Mouse (Mus musculus): ENCODE results near the gene Tapbp.

The Tapbp gene

DNA sequence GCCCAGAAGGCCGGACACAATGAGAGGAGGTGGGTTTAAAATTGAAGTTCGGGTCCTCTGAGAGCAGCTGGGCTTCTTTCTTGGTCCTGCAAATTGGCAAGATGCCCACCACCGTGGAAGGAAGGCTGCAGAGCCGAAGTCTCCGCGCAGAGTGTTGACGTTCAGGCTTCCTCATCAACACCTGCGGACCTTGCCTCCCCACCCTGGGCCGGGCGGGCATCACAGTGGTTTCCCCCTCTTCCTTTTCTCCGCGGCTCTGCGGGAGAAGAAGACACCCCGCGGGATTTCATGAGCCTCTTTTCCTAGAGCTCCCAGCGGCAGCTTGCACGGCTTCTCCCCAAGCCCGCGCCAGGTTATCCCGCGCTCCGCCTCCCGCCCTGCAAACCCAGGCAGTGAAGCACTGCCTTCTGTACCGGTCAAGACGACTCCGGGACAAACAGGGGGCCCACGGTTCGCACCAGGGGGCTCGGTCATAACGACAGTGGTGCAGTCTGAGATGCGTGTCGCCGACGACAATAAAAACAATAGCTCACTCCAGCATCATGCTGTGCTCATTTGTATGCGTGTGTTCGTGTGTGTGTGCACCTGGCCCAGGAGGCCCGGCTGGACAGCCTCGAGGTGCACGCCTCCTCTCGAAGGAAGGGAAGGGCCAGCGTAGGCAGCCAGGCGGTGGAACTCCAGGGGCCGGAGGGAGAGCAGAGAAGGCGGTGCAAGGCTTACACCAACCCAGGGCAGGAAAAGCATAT is 7.2 kb upstream of the Tapbp start:
- DNase-seq: peak; percentile 43

DNA sequence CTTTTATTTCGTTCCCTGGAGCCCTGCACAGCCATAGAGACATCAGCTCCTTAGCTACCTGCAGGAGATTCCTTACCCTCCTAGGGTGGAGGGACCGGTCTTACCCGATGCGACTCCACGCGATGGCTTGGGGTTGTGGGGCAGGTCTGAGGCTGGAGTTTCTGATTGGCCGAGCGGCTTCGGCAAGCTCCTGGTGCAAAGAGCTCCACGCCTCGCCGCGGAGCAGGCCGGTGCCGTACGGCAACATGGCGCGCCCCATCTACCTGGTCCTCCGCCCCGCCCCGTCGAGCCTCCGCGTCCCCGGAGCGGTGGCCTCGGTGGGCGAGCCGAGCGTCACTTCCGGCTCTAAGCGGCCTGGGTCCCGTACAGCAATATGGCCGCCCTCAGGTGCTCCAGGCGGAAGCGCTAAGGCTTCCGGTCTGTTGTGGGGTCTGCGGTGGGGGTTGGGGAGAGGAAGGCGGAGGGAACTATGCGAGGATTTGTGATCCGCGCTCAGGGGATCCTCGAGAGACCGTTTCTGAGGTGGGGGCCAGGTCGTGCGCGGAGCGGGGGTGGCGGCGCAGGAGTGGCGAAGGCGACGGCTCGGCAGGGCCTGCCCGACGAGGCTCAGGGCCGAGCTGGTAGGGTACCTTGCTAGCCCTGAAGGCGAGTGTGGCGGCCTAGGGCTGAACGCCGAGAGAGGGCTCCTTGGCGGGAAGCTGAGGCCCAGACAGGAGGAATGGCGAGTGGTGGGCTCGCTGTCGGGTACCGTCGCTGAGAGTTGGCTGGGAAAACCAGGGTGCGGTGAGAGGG is 6.4 kb upstream of the Tapbp start, which contains the start of gene Daxx:
Daxx (plus strand) TSS at position 338 of the 792 bp plus-strand sequence.
- peak; percentile 99 for DNase-seq

DNA sequence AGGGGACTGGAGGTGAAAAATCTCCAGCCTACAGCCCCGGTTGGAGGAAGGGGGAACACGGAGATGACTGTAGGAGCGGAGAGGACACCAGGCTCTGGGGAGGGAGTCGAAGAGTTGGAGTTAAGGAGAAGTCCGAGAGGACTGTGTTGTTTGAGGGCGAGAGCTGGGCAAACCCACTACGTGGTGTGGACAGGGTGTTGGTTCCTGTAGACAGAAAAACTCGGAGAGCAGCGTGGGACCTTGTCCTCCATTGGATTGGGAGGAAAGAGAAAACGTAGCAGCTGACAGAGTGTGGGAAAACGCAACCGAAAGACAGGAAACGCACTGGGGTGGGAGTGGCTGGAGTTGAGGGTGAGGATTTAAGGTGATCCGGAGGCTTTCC is 5.8 kb upstream of the Tapbp start:
- DNase-seq: peak; percentile 58

DNA sequence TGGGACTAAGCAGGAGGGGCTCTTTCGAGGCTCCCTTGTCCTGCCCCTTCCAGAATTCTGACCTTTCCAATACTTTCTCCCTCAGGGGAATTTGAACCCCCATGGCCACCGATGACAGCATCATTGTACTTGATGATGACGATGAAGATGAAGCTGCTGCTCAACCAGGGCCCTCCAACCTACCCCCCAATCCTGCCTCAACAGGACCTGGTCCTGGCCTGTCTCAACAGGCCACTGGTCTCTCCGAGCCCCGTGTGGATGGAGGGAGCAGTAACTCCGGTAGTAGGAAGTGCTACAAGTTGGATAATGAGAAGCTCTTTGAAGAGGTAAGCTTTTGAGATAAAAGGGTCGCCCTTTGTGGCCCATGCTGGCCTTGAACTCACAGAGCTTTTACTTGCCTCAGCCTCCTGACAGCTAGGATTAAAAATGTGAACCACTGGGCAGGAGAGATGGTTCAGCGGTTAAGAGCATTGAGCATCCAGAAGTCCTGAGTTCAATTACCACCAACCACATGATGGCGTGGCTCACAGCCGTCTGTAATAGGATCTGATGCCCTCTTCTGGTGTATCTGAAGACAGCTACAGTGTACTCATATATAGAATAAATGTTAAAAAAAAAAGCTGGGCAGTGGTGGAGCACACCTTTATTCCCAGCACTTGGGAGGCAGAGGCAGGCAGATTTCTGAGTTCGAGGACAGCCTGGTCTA is 5.2 kb upstream of the Tapbp start:
- no peak for DNase-seq

DNA sequence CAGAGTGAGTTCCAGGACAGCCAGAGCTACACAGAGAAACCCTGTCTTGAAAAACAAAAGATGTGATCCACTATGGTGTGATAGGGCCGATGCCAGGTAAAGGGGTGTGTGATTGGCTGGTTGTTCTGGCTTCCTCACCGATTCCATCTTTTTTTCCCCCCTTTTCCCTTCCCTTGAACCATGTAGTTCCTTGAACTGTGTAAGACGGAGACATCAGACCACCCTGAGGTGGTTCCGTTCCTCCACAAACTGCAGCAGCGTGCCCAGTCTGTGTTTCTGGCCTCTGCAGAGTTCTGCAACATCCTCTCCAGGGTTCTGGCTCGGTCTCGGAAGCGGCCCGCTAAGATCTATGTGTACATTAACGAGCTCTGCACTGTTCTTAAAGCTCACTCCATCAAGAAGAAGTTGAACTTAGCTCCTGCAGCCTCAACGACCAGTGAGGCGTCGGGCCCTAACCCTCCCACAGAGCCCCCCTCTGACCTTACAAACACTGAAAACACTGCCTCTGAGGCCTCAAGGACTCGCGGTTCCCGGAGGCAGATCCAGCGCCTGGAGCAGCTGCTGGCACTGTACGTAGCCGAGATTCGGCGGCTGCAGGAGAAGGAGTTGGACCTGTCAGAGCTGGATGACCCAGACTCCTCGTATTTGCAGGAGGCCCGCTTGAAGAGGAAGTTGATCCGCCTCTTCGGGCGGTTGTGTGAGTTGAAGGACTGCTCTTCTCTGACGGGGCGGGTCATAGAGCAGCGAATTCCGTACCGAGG is 4.5 kb upstream of the Tapbp start:
- DNase-seq: no peak

DNA sequence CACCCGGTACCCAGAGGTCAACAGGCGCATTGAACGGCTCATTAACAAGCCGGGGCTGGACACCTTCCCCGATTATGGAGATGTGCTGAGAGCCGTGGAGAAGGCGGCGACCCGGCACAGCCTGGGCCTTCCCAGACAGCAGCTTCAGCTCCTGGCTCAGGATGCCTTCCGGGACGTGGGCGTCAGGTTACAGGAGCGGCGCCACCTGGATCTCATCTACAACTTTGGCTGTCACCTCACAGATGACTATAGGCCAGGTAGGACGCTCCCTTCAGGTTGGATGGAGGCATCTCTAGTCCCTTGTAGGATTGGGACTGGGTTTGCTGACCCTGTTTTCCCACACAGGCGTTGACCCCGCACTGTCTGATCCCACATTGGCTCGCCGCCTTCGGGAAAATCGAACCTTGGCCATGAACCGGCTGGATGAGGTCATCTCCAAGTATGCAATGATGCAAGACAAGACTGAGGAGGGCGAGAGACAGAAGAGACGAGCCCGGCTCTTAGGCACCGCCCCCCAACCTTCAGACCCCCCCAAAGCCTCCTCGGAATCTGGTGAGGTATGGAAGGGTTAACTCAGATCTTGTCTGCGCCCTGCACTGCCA is 3.8 kb upstream of the Tapbp start:
- no peak for DNase-seq

DNA sequence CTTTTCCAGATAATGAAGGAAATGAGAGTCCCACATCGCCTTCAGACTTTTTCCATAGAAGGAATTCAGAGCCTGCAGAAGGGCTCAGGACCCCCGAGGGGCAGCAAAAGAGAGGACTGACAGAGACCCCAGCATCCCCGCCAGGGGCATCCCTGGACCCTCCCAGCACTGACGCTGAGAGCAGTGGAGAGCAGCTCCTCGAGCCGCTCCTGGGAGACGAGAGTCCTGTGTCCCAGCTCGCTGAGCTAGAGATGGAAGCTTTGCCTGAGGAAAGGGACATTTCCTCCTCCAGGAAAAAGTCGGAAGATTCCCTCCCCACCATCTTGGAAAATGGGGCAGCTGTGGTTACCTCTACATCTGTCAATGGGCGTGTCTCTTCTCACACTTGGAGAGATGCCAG is 2.4 kb upstream of the Tapbp start:
- DNase-seq: no peak

DNA sequence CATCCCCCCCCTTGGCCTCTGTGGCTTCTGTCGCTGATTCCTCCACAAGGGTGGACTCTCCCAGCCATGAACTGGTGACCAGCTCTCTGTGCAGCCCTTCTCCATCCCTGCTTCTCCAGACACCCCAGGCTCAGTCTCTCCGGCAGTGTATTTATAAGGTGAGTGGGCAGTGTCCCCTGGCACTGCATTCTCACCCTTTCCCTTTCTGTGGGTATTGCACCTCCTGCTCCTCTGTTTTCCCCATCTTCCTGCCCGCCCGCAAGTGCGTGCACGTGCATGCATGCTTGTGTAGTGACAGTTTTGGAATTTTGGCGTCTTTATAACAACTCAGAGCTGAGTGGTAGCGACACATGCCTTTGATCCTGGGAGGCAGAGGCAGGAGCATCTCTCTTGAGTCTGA is 1.8 kb upstream of the Tapbp start:
- no peak for DNase-seq

DNA sequence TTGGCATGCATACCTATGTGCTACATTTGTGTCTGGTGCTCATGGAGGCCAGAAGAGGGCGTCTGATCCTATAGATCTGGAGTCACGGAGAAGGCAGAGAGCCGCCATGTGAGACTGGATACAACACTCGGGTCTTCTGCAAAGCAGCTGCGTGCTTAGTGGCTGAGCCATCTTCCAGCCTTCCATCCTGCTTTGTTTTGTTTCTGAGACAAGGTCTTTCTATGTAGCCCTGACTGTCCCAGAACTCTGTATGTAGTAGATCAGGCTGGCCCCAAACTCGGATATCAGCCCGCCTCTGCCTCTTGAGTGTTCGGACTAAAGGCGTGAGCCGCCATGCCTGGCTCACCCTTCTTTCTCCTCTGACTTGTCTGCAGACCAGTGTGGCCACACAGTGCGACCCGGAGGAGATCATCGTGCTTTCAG is 719 bp upstream of the Tapbp start:
- DNase-seq: no peak

DNA sequence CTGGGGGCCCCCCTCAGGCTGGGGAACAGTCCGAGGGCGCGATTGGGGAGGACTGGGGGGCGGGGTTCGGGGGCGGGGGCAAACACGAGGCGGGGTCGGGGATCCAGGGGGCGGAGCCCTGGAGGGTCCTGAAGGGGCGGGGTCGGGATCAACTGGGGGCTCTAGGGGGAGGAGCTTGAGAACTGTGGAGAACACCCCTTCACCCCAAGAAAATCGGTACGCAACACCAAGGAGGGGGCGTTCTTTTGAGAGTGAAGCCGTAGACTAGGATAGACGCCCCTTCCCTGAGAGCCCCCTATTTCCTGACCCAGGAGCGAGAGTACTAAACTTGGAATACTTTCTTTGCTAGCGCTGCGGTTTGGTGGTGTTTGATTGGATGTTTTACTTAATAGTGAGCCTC is 595 bp downstream of the Tapbp start:
- peak; percentile 56 for DNase-seq

DNA sequence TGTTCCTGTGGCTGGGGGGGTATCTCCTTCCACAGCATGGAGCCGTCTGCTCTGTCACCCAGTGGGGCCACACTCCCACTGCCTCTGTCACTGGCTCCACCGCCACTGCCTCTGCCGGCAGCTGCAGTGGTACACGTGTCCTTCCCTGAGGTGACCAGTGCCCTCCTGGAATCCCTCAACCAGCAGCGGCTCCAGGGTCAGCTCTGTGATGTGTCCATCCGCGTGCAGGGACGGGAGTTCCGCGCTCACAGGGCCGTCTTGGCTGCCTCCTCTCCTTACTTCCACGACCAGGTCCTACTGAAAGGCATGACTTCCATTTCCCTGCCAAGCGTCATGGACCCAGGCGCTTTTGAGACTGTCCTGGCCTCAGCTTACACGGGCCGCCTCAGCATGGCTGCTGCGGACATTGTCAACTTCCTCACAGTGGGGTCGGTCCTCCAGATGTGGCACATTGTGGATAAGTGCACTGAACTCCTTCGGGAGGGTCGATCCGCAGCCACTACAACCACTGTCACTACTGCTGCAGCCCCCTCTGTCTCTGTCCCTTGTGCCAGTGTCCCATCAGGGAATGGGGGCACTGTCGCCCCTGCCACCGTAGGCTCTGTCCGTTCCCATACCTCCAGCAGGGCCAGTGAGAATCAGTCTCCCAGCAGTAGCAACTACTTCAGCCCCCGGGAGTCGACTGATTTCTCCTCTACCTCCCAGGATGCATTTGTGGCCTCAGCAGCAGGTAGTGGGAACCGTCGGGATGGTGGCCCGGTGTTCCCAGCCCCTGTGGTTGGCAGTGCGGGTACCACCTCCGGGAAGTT is 1.4 kb downstream of the Tapbp start:
- DNase-seq: no peak

DNA sequence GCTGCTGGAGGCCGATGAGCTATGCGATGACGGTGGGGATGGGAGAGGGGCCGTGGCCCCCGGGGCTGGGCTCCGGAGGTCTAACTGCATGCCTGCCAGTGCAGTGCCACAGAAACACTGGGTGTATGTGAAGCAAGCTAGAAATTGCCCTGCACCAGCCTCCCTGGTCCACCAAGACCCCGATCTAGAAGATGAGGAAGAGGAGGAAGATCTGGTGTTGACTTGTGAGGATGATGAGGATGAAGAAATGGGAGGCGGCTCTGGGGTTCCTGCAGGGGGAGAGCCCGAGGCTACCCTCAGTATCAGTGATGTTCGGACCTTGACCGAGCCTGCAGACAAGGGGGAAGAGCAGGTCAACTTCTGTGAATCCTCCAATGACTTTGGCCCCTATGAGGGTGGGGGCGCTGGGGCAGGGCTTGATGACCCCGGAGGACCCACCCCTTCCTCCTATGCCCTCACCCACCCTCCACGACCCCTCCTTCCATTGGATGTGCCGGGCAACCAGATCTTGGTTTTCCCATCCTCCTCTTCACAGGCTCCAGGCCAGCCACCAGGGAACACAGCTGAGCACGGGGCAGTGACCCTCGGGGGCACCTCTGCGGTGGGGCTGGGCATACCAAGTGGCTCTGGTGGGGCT is 2.1 kb downstream of the Tapbp start:
- no peak for DNase-seq

DNA sequence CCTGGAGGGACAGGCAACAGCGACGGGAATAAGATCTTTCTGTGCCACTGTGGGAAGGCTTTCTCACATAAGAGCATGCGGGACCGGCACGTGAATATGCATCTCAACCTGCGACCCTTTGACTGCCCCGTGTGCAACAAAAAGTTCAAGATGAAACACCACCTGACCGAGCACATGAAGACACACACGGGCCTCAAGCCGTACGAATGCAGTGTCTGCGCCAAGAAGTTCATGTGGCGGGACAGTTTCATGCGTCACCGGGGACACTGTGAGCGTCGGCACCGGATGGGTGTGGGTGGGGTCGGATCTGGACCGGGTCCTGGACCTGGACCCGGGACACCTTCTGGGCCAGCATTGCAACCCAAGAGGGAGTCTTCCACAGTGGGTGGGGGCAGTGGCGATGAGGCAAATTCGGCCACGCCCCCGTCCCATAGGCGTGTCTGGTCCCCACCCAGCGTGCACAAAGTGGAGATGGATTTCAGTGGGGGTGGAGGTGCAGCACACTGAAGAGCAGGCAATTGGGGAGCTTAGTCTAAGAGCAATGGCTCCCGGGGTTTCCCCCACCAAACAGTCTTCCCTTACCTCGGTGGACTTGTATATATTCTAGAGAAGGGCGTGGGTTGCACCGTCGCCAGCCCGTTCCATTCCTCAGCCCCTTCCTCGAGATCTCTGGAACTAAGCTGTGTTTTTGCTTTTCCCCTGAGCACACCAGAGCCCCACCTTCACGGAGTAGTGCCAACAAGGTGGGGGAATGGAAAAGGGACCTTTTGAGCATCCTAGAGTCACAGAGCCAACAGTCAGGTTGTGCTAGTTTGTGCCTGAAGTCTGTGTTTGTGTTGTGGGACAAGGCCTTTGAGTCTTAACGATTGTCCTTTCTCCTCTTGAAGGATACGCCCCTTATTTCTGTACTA is 2.8 kb downstream of the Tapbp start:
- no peak for DNase-seq

DNA sequence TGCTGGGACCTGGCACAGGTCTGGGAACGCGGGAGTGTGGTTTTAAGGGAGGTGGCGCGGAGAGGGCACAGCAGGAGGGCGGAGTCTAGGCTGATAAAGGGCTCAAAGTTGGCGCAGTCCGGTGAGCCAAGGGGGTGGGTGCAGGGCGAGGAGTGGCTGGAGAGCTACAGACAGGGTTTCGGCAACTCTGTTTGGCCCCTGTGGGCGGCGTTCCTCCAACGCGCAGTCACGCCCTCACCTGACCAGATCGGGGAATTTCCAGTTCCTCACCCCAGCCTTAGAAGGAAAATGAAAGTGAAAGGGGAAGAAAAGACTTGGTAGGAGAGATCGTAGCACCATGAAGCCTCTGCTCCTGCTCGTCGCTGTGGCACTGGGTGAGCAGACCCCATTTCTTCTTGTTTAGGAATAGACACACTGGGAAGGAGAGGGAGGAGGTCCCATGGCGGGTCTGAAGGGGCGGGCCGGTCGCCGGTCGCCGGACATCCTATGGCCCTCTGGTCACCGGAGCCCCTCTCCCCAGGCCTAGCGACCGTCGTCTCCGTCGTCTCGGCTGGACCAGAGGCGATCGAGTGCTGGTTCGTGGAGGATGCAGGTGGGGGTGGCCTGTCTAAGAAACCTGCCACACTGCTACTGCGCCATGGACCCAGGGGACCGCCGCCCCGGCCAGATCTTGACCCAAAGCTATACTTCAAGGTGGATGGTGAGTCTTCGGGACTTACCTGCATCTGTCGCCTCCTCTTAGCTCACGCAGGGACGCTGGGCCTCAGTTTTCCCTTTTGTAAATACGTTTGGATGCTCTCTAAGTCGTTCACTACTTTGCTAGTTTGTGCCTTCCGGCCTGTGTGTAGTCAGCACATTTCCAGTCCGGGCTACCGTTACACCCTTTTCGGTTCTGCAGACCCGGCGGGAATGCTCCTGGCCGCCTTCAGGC is 3.9 kb downstream of the Tapbp start:
- peak; percentile 87 for DNase-seq

DNA sequence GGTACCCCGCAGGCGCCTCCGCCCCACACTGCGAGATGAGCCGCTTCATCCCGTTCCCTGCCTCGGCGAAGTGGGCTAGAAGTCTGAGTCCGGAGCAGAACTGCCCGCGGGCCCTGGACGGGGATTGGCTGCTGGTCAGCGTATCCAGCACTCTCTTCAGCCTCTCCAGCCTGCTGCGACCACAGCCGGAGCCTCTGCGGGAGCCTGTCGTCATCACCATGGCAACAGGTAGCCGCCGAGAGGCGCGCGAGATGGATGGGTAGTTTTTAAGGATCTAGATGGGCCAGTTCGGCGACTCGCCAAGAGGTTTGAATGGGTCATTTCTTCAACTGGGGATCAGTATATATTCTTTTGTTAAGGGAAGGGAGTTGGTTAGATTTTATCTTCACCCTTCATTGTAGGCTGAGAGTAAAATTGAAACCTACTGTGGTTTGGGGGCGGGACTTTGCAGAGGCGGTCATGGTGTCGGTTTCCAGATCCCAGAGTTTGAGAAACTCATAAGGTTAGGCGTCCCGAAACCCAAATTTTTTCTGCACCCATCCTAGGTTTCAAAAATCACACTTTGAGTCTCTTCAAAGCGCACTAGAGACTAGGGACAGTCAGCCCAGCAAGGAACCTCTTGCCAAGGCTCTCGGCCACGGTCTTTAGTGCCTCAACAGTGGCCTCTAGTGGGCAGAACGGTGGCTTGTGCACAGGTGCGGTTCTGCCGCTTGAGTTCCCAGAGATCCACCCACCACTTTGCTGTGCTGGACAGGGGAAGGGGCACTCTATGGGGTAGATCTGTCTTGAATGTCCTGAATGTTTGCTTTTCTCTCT is 4.8 kb downstream of the Tapbp start:
- DNase-seq: peak; percentile 92

DNA sequence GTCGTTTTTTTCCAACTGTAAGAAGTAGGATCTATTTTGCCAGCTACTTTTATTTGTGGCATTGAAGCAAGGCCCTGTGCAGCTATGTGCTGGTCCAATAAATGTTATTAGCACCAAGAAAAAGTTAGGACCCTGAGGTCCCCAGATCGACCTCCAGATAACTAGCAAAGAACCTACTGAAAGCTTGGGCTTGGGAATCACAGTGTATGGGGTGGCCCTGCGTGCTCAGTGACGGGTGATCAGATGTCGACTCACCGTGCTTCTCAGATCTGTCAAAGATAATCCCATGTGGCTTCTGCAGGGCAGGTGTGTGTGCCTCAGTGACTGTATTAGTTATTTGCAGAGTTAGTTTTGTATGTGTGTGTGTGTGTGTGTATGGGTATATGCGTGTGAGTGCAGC is 5.7 kb downstream of the Tapbp start:
- no peak for DNase-seq

DNA sequence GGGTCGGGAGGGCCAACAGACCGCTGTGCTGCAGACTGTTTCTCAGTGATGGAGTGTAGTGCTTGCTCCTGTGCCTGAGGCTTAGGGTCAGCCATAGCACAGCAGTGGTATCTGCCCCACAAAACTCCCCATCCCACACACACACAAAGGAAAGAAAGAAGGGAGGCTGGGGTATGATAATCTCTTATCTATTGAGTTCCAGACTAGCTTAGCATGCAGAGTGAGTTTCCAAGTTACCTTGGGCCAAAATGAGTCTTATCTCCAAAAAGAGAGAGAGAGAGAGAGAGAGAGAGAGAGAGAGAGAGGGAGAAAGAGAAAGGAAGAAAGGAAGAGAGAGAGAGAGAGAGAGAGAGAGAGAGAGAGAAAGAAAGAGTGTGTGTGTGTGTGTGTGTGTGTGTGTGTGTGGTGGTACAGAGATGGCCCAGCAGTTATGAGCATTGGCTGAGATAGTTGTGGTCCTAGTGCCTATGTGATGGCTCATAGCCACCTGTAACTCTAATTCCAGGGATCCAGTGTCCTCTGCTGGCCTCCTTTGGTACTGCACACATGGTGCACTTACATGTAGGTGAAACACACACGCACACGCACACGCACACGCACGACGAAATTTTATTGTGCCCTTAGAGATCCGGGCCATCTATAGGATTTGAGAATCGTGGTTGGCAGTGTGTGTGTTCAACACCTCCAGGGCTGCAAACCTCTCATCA is 9.0 kb downstream of the Tapbp start:
- peak; percentile 48 for DNase-seq

Measured in lung, postnatal 14 days (tissue).